Mouse (Mus musculus) liver, postnatal 0 days (tissue): Measurements from ENCODE around the gene Mfsd4b1. TPM values are rescaled to one million over a fixed set of nuclear protein-coding genes. Genes with fewer than 3 reads are reported as not detected.

Experiments used
- ATAC-seq: fragments of 200-750 bp; cut with Nextera tagmentation; 2 replicates; pipeline ENCODE4 v1.8.0; 2017; ENCODE audit warnings: mild to moderate bottlenecking, moderate library complexity
- DNase-seq: peaks from one replicate; pipeline ENCODE4 v3.0.0-alpha.2; 2016
- H3K27ac ChIP-seq: fragments of 300-500 bp; sonication (generic); 2 replicates; pipeline ENCODE4 v1.5.1; 2014; ENCODE audit warnings: antibody characterized with exemption, moderate library complexity, mild to moderate bottlenecking, low read depth
- H3K27me3 ChIP-seq: fragments of 300-500 bp; sonication (generic); 2 replicates; pipeline ENCODE4 v1.6.1; 2014; ENCODE audit warnings: low read length, control low read depth, mixed read lengths; ENCODE audit not compliant: insufficient read depth
- H3K36me3 ChIP-seq: fragments of 300-500 bp; sonication (generic); replicated peaks from 2 replicates; pipeline ENCODE4 v1.6.1; 2014; ENCODE audit warnings: mild to moderate bottlenecking, control low read depth, low read length, moderate library complexity, mixed read lengths; ENCODE audit not compliant: insufficient read depth
- H3K4me1 ChIP-seq: fragments of 300-500 bp; sonication (generic); 2 replicates; pipeline ENCODE4 v1.6.1; 2014; ENCODE audit warnings: antibody characterized with exemption, mild to moderate bottlenecking, control low read depth; ENCODE audit not compliant: insufficient read depth
- H3K4me2 ChIP-seq: fragments of 300-500 bp; sonication (generic); 2 replicates; pipeline ENCODE4 v1.6.1; 2014; ENCODE audit warnings: low read depth, mild to moderate bottlenecking, low read length, moderate library complexity, mixed read lengths
- H3K4me3 ChIP-seq: fragments of 300-500 bp; sonication (generic); 2 replicates; pipeline ENCODE4 v1.5.1; 2014; ENCODE audit warnings: low read depth, low read length
- H3K9ac ChIP-seq: fragments of 300-500 bp; sonication (generic); replicated peaks from 2 replicates; pipeline ENCODE4 v1.6.1; 2014; ENCODE audit warnings: mild to moderate bottlenecking, moderate library complexity
- H3K9me3 ChIP-seq: fragments of 300-500 bp; sonication (generic); 2 replicates; pipeline ENCODE4 v1.6.1; 2016; ENCODE audit warnings: mild to moderate bottlenecking, control low read depth, low read length, mixed read lengths
- CTCF ChIP-seq: sonication (generic); IDR thresholded peaks from 2 replicates; pipeline ENCODE4 v1.5.1; 2016; ENCODE audit warnings: antibody characterized with exemption, low read depth
- EP300 ChIP-seq: IDR thresholded peaks from 2 replicates; pipeline ENCODE4 v1.6.1; 2016; ENCODE audit warnings: antibody characterized with exemption, low read depth, mild to moderate bottlenecking
- WGBS: fragments of 180-500 bp; shearing (Covaris S2); extraction: QIAGEN DNeasy Blood & Tissue Kit; methylation state at CpG from one replicate; pipeline ENCODE4 v1.1.7; 2014; ENCODE audit not compliant: insufficient replicate concordance; 5-methylcytosine and 5-hydroxymethylcytosine counted together
- polyA plus RNA-seq: library from polyadenylated mRNA; unstranded; fragments of >200 nt; fragmentation: Nextera tagmentation; extraction: Ambion mirVana; gene quantifications from 2 replicates; pipeline ENCODE4 v1.2.1, GENCODE M21; 2015

Gene Mfsd4b1
- polyA plus RNA-seq, 1 experiment from 2014 or later = 6.1 TPM

DNA sequence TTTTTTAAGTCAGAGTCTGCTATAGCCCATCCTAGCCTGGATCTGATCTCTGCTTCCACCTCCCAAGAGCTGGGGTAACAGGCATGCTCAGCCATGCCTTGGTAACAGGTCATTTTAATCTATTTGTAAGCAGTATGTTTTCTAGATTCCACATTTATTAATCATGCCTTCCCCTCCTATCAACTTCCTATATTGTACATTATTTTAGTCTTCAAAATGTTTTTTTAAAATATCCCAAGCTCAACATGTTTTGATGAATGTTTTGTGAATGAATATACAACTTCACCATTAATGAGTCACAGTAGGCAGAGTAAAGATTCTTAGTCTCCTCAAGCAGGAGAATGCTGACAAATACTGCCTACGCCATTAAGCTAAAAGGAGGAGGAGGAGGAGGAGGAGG is 42.0 kb upstream of the Mfsd4b1 start:
- H3K36me3 ChIP-seq = no peaks in the 10 kb centered on the region; the same call in 1 of the 2 replicates
- no peak for TF ChIP-seq EP300
- TF ChIP-seq CTCF = no peak
- H3K4me3 ChIP-seq = no peak overlapping the region
- no peaks in the 10 kb centered on the region for H3K9me3 ChIP-seq
- H3K27ac ChIP-seq = no peak overlapping the region
- ATAC-seq = no peak
- H3K27me3 ChIP-seq = no peaks in the 10 kb centered on the region
- 67% methylated on average over 1 of the region's 1 CpGs for WGBS
- H3K4me1 ChIP-seq = peaks cover 17% of the 10 kb centered on the region
- H3K4me2 ChIP-seq = no peak overlapping the region
- no peak overlapping the region for H3K9ac ChIP-seq
- DNase-seq = no peak

DNA sequence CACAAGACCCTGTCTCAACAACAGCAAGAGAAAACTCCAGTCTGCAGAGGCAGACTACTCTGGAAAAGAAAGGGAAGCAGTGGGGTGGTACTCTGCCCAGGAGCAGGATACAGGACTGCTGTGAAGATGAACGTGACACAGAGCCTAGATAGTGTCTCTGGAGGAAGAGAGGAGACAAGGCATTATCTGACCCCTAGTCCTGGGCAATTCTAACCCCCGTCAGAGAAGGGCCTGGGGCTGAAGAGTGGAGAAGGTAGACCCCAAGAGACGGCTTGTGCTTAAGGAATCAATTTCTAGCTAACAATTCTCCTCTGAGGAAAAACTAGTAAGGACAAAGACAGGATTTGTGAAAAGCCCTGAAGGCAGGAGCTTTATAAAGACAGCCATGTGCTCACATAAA is 40.3 kb upstream of the Mfsd4b1 start:
- WGBS = 73% methylated on average over 3 of the region's 3 CpGs
- Histone ChIP-seq H3K4me1 (peaks cover 13% of the 10 kb centered on the region), H3K4me2 (no peak overlapping the region), H3K27me3 (no peaks in the 10 kb centered on the region), H3K4me3 (no peak overlapping the region), H3K27ac (no peak overlapping the region), H3K9me3 (no peaks in the 10 kb centered on the region), H3K9ac (no peak overlapping the region), H3K36me3 (no peaks in the 10 kb centered on the region; the same call in 1 of the 2 replicates)
- DNase-seq = no peak
- TF ChIP-seq EP300 (no peak), CTCF (no peak)
- ATAC-seq = no peak

DNA sequence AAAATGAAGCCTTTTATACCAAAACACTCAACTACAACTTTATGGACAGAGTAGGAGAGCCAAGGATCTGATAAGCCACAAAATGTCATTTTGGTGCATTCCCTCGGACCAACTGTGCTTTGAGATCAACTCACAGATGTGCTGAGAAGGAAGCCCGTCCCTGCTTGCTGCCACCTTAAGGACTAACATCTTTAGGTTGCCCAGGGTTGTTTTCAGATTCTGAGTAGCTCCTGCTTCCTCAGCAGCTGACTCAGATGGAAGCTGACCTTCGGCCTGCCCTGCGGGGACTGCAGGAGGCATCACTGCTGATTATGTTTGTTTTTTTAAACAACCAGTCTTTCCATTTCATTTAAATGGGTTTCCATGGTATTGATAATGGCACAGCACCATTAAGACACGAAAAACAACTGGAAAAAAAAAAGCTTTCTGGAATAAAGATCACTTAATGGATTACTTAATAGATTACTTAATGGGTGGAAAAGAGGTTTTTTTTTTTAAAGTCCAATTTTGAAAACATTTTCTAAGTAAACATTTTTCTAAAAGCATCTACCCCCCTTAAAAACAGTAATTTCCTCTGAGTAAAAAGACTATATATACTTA is 38.3 kb upstream of the Mfsd4b1 start:
- 55% methylated on average over 5 of the region's 5 CpGs for WGBS
- H3K4me2 ChIP-seq = peak overlapping the region; percentile 48
- H3K9me3 ChIP-seq = no peaks in the 10 kb centered on the region
- DNase-seq = no peak
- H3K36me3 ChIP-seq = no peaks in the 10 kb centered on the region; the same call in 1 of the 2 replicates
- H3K27me3 ChIP-seq = no peaks in the 10 kb centered on the region
- TF ChIP-seq CTCF = no peak
- no peak for TF ChIP-seq EP300
- no peak for ATAC-seq
- peak overlapping the region; percentile 76 for H3K27ac ChIP-seq
- peaks cover 8% of the 10 kb centered on the region for H3K4me1 ChIP-seq
- H3K9ac ChIP-seq = no peak overlapping the region; the same call in 1 of the 2 replicates
- no peak overlapping the region for H3K4me3 ChIP-seq

DNA sequence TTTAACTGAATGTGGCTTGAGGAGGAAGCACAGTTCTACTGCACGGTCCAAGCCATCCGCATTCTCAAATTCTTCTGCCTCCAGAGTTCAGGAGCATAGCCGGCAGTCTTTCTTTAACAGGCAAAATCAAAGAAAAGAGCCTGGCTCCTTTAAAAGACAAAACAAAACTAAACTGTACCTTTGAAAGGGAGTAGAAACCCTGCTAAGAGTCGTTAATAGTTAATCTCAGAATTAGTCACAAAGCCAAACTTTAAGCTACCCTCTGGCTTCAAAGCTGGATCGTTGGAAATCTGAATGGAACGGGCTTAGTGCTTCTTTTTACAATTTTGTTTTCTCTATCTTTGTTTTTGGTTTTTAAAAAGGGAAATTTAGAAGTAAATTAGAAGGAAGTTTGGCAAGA is 37.7 kb upstream of the Mfsd4b1 start:
- DNase-seq (no peak), ATAC-seq (no peak)
- no peaks in the 10 kb centered on the region for H3K27me3 ChIP-seq
- TF ChIP-seq EP300 = no peak
- TF ChIP-seq CTCF = no peak
- H3K4me3 ChIP-seq = no peak overlapping the region
- H3K4me2 ChIP-seq = peak overlapping the region; percentile 48
- H3K27ac ChIP-seq = peak overlapping the region; percentile 76
- no peaks in the 10 kb centered on the region for H3K9me3 ChIP-seq
- no peaks in the 10 kb centered on the region; the same call in 1 of the 2 replicates for H3K36me3 ChIP-seq
- WGBS = 66% methylated on average over 6 of the region's 6 CpGs
- H3K9ac ChIP-seq = no peak overlapping the region
- H3K4me1 ChIP-seq = peaks cover 5% of the 10 kb centered on the region

DNA sequence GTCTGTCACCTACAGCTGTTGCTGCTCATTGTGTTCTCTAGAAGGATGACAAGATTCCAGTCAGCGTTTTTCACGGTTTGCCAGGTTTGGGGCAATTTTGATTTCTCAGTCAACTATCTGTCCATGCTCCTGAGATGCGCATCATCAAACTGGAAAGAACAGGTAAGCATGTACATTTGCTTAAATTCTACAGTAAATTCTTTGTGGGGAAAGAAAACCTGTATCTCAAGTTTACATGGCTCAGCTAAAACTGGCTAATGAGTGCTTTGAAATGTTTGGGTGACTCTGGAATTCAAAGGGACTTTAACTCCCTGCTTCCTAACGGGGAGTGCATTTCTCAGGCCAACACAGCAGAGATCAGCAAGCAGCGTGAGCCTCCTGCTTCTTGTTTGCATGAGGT is 36.9 kb upstream of the Mfsd4b1 start:
- peaks cover 4% of the 10 kb centered on the region for H3K4me1 ChIP-seq
- H3K27ac ChIP-seq = no peak overlapping the region
- no peak overlapping the region for H3K4me2 ChIP-seq
- H3K36me3 ChIP-seq = no peaks in the 10 kb centered on the region; the same call in 1 of the 2 replicates
- H3K4me3 ChIP-seq = no peak overlapping the region
- no peak for TF ChIP-seq EP300
- TF ChIP-seq CTCF = no peak
- WGBS = 85% methylated on average over 5 of the region's 5 CpGs
- DNase-seq (no peak), ATAC-seq (no peak)
- no peak overlapping the region for H3K9ac ChIP-seq
- no peaks in the 10 kb centered on the region for H3K27me3 ChIP-seq
- H3K9me3 ChIP-seq = no peaks in the 10 kb centered on the region

DNA sequence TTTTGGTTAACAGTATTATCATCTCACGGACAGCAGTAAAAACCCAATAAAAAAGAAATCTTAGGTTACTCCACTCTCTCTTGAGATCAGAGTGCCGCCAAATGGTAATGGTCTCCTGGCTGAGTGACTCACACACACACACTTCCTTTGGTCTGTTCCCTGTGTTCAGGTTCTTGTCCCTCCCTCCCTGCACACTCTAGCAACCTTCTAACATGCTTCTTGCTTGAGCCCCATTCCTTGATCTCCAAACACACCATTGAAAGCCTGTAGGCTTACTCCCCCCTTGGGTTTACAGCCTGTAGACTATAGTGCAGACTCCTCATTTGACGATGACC is 33.7 kb upstream of the Mfsd4b1 start:
- Histone ChIP-seq H3K4me1 (peaks cover 4% of the 10 kb centered on the region), H3K36me3 (no peaks in the 10 kb centered on the region; the same call in 1 of the 2 replicates), H3K27me3 (no peaks in the 10 kb centered on the region), H3K9me3 (no peaks in the 10 kb centered on the region), H3K27ac (no peak overlapping the region), H3K4me3 (no peak overlapping the region), H3K4me2 (no peak overlapping the region), H3K9ac (no peak overlapping the region)
- ATAC-seq = no peak
- no peak for DNase-seq
- TF ChIP-seq CTCF (no peak), EP300 (no peak)
- 85% methylated on average over 3 of the region's 3 CpGs for WGBS
